Mouse (Mus musculus) adrenal gland, postnatal 36 days (tissue): ENCODE measurements at regions not wholly inside any gene's neighbourhood (a gene's known extent, or its start where the extent isn't known, plus 50 kb on each side); places are given as distances from the start of the nearest gene placed in this dataset.
A peak's percentile ranks its signal among the peaks of the same experiment; 100 is the strongest.
"Not testable (repeated sequence)": the region's sequence is repeated elsewhere in the genome, so short reads cannot be mapped to it uniquely, and the experiment has no call there.

Experiments used
- DNase-seq, 2 experiments: peaks; one replicate each; pipeline ENCODE4 v3.0.0; 2021; ENCODE audit warnings: mixed read lengths in 1 of 2

GRCm38 (mm10) chrX:103129347-103129746, 57.1 kb downstream of the Nap1l2 start:
- not testable (repeated sequence) for DNase-seq

DNA sequence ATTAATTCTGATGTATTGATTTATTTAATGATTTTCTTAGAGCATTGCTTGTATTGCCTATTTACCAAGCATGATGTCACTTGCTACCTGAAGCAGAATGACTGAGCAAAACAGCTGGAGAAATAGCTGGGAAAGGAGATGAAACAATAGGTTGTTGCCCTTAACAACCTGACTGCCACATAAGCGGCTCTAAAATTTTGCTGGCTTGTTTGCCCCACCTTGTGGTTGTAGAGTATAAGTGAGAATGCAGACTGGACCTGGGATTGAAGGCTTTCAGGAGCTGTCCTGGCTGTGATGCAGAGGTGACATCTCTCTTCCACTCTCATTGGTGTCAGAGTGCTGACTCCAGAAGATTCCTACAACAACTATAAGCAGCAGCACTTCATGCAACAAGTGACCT, 77.3 kb downstream of the Nap1l2 start:
- DNase-seq: peak; percentile 1 to 2

GRCm38 (mm10) chrX:103067730-103068621, 118.5 kb downstream of the Nap1l2 start:
- DNase-seq: not testable (repeated sequence)

GRCm38 (mm10) chrX:103067107-103067506, 119.3 kb downstream of the Nap1l2 start:
- not testable (repeated sequence) for DNase-seq

DNA sequence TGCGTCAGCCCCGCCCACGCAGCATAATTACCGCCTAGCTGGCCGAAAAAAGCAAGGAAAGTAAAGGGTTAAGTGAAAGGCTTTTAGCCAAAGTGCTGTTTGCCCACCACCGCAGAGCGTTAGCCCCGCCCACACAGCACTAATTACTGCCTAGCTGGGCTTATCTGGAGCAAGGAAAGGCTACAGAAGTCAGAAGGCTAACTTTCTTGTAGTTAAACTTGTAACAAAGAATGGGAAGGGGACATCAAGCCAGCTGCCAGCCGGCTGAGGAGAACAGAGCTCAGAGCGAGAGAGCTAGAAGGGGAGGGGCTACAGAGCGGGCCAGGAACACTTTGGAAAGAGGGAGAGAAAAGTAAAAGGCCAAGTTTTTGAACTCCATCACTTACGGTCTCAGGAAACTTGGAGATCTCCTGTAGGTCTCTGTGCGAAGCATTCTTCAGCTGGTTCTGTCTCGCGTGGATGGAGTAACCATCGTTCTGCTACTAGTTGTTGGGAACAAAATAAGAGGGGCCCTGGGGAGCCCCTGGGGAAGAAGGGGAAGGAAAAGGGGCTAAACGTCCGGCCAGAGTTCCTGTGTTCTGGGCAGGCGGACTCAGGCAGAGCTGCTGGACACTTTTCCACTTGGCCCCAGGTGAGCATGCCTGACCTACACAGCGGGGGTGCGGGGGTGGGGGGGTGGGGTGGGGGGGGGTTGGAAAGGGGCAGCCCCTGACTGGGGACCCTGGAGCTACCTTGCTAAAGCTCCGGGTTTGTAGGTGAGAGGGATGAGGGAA, 98.3 kb downstream of the 1700018G05Rik start:
- peak in 1 of 2 experiments; percentile 2 for DNase-seq

DNA sequence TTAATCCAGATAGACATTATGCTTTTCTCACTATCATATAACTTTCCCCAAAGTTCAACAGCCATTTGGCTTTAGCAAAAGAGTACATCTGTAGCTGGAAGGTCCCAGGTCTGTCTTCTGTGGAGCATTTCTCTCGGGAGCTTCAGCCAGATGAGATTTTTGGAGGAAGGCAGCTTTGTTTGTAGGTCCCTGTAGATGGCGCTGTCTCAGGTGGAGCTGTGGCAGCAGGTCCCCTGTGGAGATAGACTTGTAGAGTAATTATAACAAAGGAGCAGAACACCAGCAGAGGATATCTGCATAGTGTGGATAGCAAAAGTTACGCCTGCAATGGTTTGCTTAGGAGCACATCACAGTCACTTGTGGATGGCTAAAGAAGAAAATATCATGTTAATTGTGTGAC, 97.3 kb downstream of the 1700018G05Rik start:
- not testable (repeated sequence) for DNase-seq

GRCm38 (mm10) chrX:103013425-103014057, 85.4 kb downstream of the 1700018G05Rik start:
- not testable (repeated sequence) for DNase-seq

DNA sequence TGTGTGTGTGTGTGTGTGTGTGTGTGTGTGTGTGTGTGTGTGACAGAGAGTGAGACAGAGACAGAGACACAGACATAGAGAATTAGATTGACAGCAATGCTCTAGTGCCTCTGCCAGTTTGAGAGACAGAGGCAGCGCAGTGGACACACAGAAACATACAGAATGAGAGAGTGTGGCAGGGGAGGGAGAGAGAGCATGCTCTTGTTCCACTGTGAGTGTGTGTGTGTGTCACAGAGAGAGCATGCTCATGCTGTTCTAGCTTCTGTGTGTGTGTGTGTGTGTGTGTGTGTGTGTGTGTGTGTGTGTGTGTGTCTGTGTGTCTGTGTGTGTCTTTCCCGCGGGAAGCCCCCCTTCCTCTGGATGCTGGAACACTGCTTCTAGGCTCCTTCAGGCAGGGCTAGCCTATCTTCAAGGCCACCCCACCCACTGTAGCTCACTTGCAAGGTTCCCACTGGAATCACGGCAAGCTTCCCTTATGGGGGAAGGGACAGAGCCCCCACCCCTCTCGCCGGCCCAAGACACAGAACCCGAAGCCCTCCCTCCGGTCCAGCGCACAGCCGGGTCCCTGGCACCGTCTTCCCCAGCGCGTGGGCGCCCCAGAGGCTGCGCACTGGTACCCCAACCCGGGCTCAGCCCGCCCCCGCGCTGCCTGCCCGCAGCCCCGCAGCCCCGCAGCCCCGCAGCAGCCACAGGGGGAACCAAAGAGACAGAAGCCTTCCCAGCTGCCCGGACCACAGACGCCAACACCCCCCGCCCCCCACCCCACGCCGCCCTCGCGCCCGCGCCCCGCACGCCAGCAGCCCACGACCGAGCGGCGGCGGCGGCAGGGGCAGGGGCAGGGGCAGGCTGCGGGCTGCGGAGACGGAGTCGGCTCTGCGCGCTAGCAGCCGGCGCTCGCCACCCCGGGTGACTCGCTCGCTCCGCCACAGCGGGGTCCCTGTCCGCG, 84.4 kb downstream of the 1700018G05Rik start:
- not testable (repeated sequence) for DNase-seq

GRCm38 (mm10) chrX:102993956-102994355, 65.8 kb downstream of the 1700018G05Rik start:
- not testable (repeated sequence) for DNase-seq
